Comparison of ENCODE assay signal across 9 mouse cellular contexts in genomic region chr8:91801839-91802238, GRCm38 (mm10). TPM values are rescaled to one million over a fixed set of nuclear protein-coding genes. Genes with fewer than 3 reads are reported as not detected.
DNase-seq lines count a peak whose midpoint lies in the region; ATAC-seq lines count a peak whose summit lies in the region.
"Had no signal": no experiment of that assay in that cellular context is flagged by ENCODE, and none has a peak within 500 bp of the region (broad histone marks: within the 10 kb centered on the region; RNA-seq: fewer than 3 reads in every experiment).

Gene Irx3, minus strand, starts transcription at chr8:91802067.

- peak within 1 kb of the TSS; percentile 90 for H3K4me2 ChIP-seq in embryonic facial prominence, embryonic 11.5 days (ENCODE audit: low read depth, low read length)
- peak within 1 kb of the TSS; percentile 88 for H3K4me2 ChIP-seq in kidney, embryonic 14.5 days (replicated peaks; ENCODE audit: low read depth, low read length)
- H3K4me2 ChIP-seq in stomach, embryonic 16.5 days (ENCODE audit: low read depth, low read length), result peak within 1 kb of the TSS; percentile 75

- under 1% methylated on average over 33 of the region's 33 CpGs for WGBS in embryonic facial prominence, embryonic 11.5 days
- WGBS in kidney, embryonic 14.5 days, result under 1% methylated on average over 28 of the region's 33 CpGs
- under 1% methylated on average over 33 of the region's 33 CpGs for WGBS in stomach, embryonic 16.5 days

- H3K9me3 ChIP-seq in embryonic facial prominence, embryonic 11.5 days (replicated peaks; ENCODE audit: control insufficient read depth, low read length), result no peaks in the 10 kb centered on the region
- no peaks in the 10 kb centered on the region for H3K9me3 ChIP-seq in kidney, embryonic 14.5 days (ENCODE audit: control insufficient read depth, low read length)
- H3K9me3 ChIP-seq in stomach, embryonic 16.5 days (replicated peaks; ENCODE audit: control insufficient read depth, low read length), result no peaks in the 10 kb centered on the region

- H3K4me3 ChIP-seq in embryonic facial prominence, embryonic 11.5 days (ENCODE audit: low read depth, low read length), result peak within 1 kb of the TSS; percentile 72
- H3K4me3 ChIP-seq in kidney, embryonic 14.5 days (ENCODE audit: low read length), result peak within 1 kb of the TSS; percentile 63
- H3K4me3 ChIP-seq in stomach, embryonic 16.5 days (replicated peaks; ENCODE audit: low read length), result peak within 1 kb of the TSS; percentile 58

- peak within 1 kb of the TSS; percentile 96 for H3K27ac ChIP-seq in embryonic facial prominence, embryonic 11.5 days (replicated peaks; ENCODE audit: low read depth, low read length)
- H3K27ac ChIP-seq in kidney, embryonic 14.5 days (ENCODE audit: low read depth, low read length), result peak within 1 kb of the TSS; percentile 89
- H3K27ac ChIP-seq in stomach, embryonic 16.5 days (ENCODE audit: low read length), result peak within 1 kb of the TSS; percentile 86

- peaks cover 49% of the 10 kb centered on the region for H3K27me3 ChIP-seq in embryonic facial prominence, embryonic 11.5 days (ENCODE audit: control insufficient read depth, insufficient read depth, low read length)
- peaks cover 87% of the 10 kb centered on the region for H3K27me3 ChIP-seq in kidney, embryonic 14.5 days (ENCODE audit: control insufficient read depth, insufficient read depth, low read length)
- H3K27me3 ChIP-seq in stomach, embryonic 16.5 days (ENCODE audit: control insufficient read depth, insufficient read depth, low read length), result peaks cover 82% of the 10 kb centered on the region
- H3K27me3 ChIP-seq: CH12.LX had no signal

- peak within 1 kb of the TSS; percentile 91 for H3K9ac ChIP-seq in embryonic facial prominence, embryonic 11.5 days (replicated peaks; ENCODE audit: low read length)
- H3K9ac ChIP-seq in kidney, embryonic 14.5 days (ENCODE audit: low read depth, low read length), result peak within 1 kb of the TSS; percentile 70
- peak within 1 kb of the TSS; percentile 71 for H3K9ac ChIP-seq in stomach, embryonic 16.5 days (ENCODE audit: low read length)

- DNase-seq in ovary, adult 18-20 months (ENCODE audit: low spot score), result peak; percentile 89
- no peak for DNase-seq in ovary, postnatal 10 days (ENCODE audit: low spot score)
- DNase-seq in embryonic facial prominence, embryonic 11.5 days (ENCODE audit: low spot score), result peak; percentile 90
- peak; percentile 86 to 88 for DNase-seq in heart, adult 9 months (ENCODE audit: low spot score in 2 of 2)
- DNase-seq in lung, postnatal 10 days, result peak; percentile 87
- DNase-seq in layer of hippocampus, postnatal 10 days (ENCODE audit: low spot score in 2 of 2), result no peak

- peaks cover 11% of the 10 kb centered on the region for H3K4me1 ChIP-seq in embryonic facial prominence, embryonic 11.5 days (ENCODE audit: control insufficient read depth, insufficient read depth, low read length)
- peaks cover 31% of the 10 kb centered on the region for H3K4me1 ChIP-seq in kidney, embryonic 14.5 days (ENCODE audit: control insufficient read depth, insufficient read depth, low read length)
- peaks cover 12% of the 10 kb centered on the region for H3K4me1 ChIP-seq in stomach, embryonic 16.5 days (ENCODE audit: control insufficient read depth, insufficient read depth, low read length)

- ATAC-seq in embryonic facial prominence, embryonic 11.5 days (replicated peaks; ENCODE audit: insufficient number of reproducible peaks, low FRiP score, low TSS enrichment, low read depth), result peak; percentile 60
- peak; percentile 56 for ATAC-seq in kidney, embryonic 14.5 days (ENCODE audit: low FRiP score, low TSS enrichment)
- peak; percentile 80 for ATAC-seq in stomach, embryonic 16.5 days (ENCODE audit: insufficient read depth, low FRiP score)

- H3K36me3 ChIP-seq in embryonic facial prominence, embryonic 11.5 days (replicated peaks; ENCODE audit: control insufficient read depth, insufficient read depth, low read depth, low read length), result no peaks in the 10 kb centered on the region; the same call in 1 of the 2 replicates
- H3K36me3 ChIP-seq in kidney, embryonic 14.5 days (ENCODE audit: control insufficient read depth, insufficient read depth, low read length), result no peaks in the 10 kb centered on the region
- H3K36me3 ChIP-seq in stomach, embryonic 16.5 days (ENCODE audit: control insufficient read depth, insufficient read depth, low read length), result no peaks in the 10 kb centered on the region

RNA-seq across cellular contexts. Expression of gene Irx3, which starts in this region (rescaled TPM):
- 19.8 and 20.4 TPM in 2 replicates for polyA plus RNA-seq in embryonic facial prominence, embryonic 11.5 days (2014; fragmentation: Nextera tagmentation; extraction: Ambion mirVana)
- polyA plus RNA-seq in kidney, embryonic 14.5 days (2014; fragmentation: Nextera tagmentation; extraction: Ambion mirVana), result 11.8 and 13.7 TPM in 2 replicates
- polyA plus RNA-seq in stomach, embryonic 16.5 days (2015; fragmentation: Nextera tagmentation; extraction: Ambion mirVana), result 1.7 and 1.8 TPM in 2 replicates
- under 1 TPM; 0.29 to 0.50 TPM for total RNA-seq in layer of hippocampus, postnatal 10 days (2021)
- total RNA-seq: CH12.LX had no signal

Comparison
In these comparisons a context has a peak if more than half of its experiments do, and no peak if none do; other contexts are left out.
1. DNase-seq: peak in ovary, adult 18-20 months (single experiment), embryonic facial prominence, embryonic 11.5 days (single experiment), heart, adult 9 months (2 of 2) and lung, postnatal 10 days (single experiment); none in ovary, postnatal 10 days (single experiment) and layer of hippocampus, postnatal 10 days (0 of 2).
2. Peak in every context shown above with its lines, with median percentiles within 50 percentile points of each other: ATAC-seq, H3K27ac ChIP-seq, H3K4me2 ChIP-seq, H3K4me3 ChIP-seq and H3K9ac ChIP-seq.